Mouse (Mus musculus) c-Kit-positive CD71-positive TER-119-negative erythroid progenitor cells, embryonic 14.5 days (primary cell): Measurements from ENCODE around the gene Psg20.
"Not testable (repeated sequence)": the region's sequence is repeated elsewhere in the genome, so short reads cannot be mapped to it uniquely, and the experiment has no call there.

ENCODE experiments used
- DNase-seq: peaks from one replicate; pipeline ENCODE4 v3.0.0-alpha.2; 2013; ENCODE audit warnings: low read depth

Psg20 gene

GRCm38 (mm10) chr7:18686085-18686484, at the start of gene Psg20:
TSS of gene Psg20 (minus strand) at chr7:18686185.
- DNase-seq: no peak

- DNase-seq: no peak
Measured at GRCm38 (mm10) chr7:18734451-18734850, 48.5 kb upstream of the Psg20 start.

- no peak for DNase-seq
Measured at GRCm38 (mm10) chr7:18733111-18733510, 47.1 kb upstream of the Psg20 start.

- no peak for DNase-seq
Measured at GRCm38 (mm10) chr7:18728391-18728790, 42.4 kb upstream of the Psg20 start.

GRCm38 (mm10) chr7:18725931-18726330, 39.9 kb upstream of the Psg20 start:
- not testable (repeated sequence) for DNase-seq

GRCm38 (mm10) chr7:18724001-18724400, 38.0 kb upstream of the Psg20 start:
- no peak for DNase-seq

- DNase-seq: no peak
Measured at GRCm38 (mm10) chr7:18717790-18718189, 31.8 kb upstream of the Psg20 start, which contains the start of gene Psg22. TSS of gene Psg22 (plus strand) at chr7:18718090.

GRCm38 (mm10) chr7:18715546-18715945, 29.6 kb upstream of the Psg20 start:
- DNase-seq: no peak

- DNase-seq: no peak
Measured at GRCm38 (mm10) chr7:18710846-18711245, 24.9 kb upstream of the Psg20 start.

GRCm38 (mm10) chr7:18710331-18710730, 24.3 kb upstream of the Psg20 start:
- not testable (repeated sequence) for DNase-seq

- no peak for DNase-seq
Measured at GRCm38 (mm10) chr7:18685586-18685985, 399 bp downstream of the Psg20 start.

- no peak for DNase-seq
Measured at GRCm38 (mm10) chr7:18679772-18680171, 6.2 kb downstream of the Psg20 start.

- DNase-seq: not testable (repeated sequence)
Measured at GRCm38 (mm10) chr7:18656625-18657024, 29.4 kb downstream of the Psg20 start, which contains the start of gene Psg21. TSS of gene Psg21 (minus strand) at chr7:18656725.

GRCm38 (mm10) chr7:18626921-18627320, 59.1 kb downstream of the Psg20 start:
- DNase-seq: not testable (repeated sequence)
